Mouse (Mus musculus): Measurements from ENCODE around the gene Tmem207.

- TF ChIP-seq CTCF (IDR thresholded peaks at IDR 0.05; ENCODE audit: low read depth) (no peak), EP300 (IDR thresholded peaks at IDR 0.05; ENCODE audit: low read depth) (no peak)
Measured at GRCm38 (mm10) chr16:26530451-26530850, 3.9 kb upstream of the Tmem207 start.
